Mouse (Mus musculus) CH12.LX (cell line): ENCODE measurements around the gene Slc39a7.

Source experiments
- CTCF ChIP-seq, 2 experiments: IDR thresholded peaks in 1 of 2; conservative IDR thresholded peaks in 1 of 2; 2 replicates each; pipeline ENCODE4 v1.5.1; 2011 to 2012; ENCODE audit warnings: low read depth in 2 of 2, low read length in 2 of 2, improper control_type of control experiment in 1 of 2, inconsistent platforms in 1 of 2, mild to moderate bottlenecking in 1 of 2, moderate library complexity in 1 of 2
- EP300 ChIP-seq: IDR thresholded peaks from 2 replicates; pipeline ENCODE4 v1.6.1; 2011; ENCODE audit warnings: low read length, improper control_type of control experiment
- IRF4 ChIP-seq: IDR thresholded peaks from 2 replicates; pipeline ENCODE4 v1.6.1; 2014; ENCODE audit warnings: low read depth, mild to moderate bottlenecking, inconsistent platforms, low read length, improper control_type of control experiment
- JUN ChIP-seq: IDR thresholded peaks from 2 replicates; pipeline ENCODE4 v1.6.1; 2011; ENCODE audit warnings: low read depth, mild to moderate bottlenecking, low read length, improper control_type of control experiment, moderate library complexity; ENCODE audit not compliant: insufficient read depth
- NELFE ChIP-seq: IDR thresholded peaks from 2 replicates; pipeline ENCODE4 v1.6.1; 2011; ENCODE audit warnings: low read depth, low read length, improper control_type of control experiment
- POLR2A ChIP-seq: IDR thresholded peaks from 2 replicates; pipeline ENCODE4 v1.6.1; 2011; ENCODE audit warnings: low read depth, mild to moderate bottlenecking, improper control_type of control experiment, low read length
- RAD21 ChIP-seq: IDR thresholded peaks from 2 replicates; pipeline ENCODE4 v1.6.1; 2011; ENCODE audit warnings: low read depth, mild to moderate bottlenecking, low read length, improper control_type of control experiment, moderate library complexity
- SIN3A ChIP-seq: IDR thresholded peaks from 2 replicates; pipeline ENCODE4 v1.6.1; 2012; ENCODE audit warnings: low read length, improper control_type of control experiment, inconsistent platforms
- TCF12 ChIP-seq: IDR thresholded peaks from 2 replicates; pipeline ENCODE4 v1.6.1; 2014; ENCODE audit warnings: low read depth, mild to moderate bottlenecking, inconsistent platforms, low read length, improper control_type of control experiment
- USF1 ChIP-seq: IDR thresholded peaks from 2 replicates; pipeline ENCODE4 v1.6.1; 2014; ENCODE audit warnings: low read depth, mild to moderate bottlenecking, inconsistent platforms, low read length, improper control_type of control experiment
- USF2 ChIP-seq: conservative IDR thresholded peaks from 2 replicates; pipeline ENCODE4 v1.6.1; 2011; ENCODE audit warnings: low read depth, low read length, improper control_type of control experiment
- ZKSCAN1 ChIP-seq: IDR thresholded peaks from 2 replicates; pipeline ENCODE4 v1.6.1; 2012; ENCODE audit warnings: low read depth, inconsistent platforms, low read length, improper control_type of control experiment, borderline replicate concordance

DNA sequence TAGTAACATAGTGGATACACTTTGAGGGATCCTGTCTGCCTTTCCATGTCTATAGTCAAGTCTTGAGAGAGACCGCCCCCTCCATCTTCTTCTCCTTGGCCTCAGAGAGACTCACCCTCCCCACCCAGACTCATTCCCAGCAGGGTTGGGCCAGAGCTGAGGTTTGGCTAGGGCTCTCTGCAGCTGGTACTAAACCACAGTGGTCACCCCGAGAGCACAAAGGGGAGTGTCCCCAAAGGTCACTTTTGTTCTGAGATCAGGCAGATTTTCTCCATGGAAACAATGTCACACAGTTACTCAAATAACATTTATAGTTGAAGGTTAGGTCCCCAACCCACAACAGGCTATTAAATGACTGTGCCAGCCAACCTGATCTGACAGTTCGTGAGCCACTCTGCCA, 37.4 kb upstream of the Slc39a7 start:
- TF ChIP-seq POLR2A (no peak), USF1 (no peak), CTCF (conservative IDR thresholded peaks at IDR 0.05 in 1 of 2, IDR thresholded peaks at IDR 0.05 in 1 of 2; ENCODE audit: low read depth in 2 of 2, low read length in 2 of 2) (no peak), USF2 (no peak), RAD21 (no peak), TCF12 (no peak), JUN (no peak), NELFE (no peak), IRF4 (no peak), ZKSCAN1 (no peak), SIN3A (no peak), EP300 (no peak)
